Mouse (Mus musculus) T-helper 17 cell (primary cell): ENCODE results near the gene Gnb2.

Source experiments
- in situ Hi-C, 2 experiments: fragments of 300-600 bp; cut with MboI, MseI; formaldehyde crosslinking; loops; 1 replicate in 1 of 2; 2 replicates in 1 of 2; pipeline ENCODE4 v1.15.1; 2025; ENCODE audit warnings: high pct_unique_total_duplicates in 2 of 2

Gnb2 gene

GRCm38 (mm10) chr5:137522711-137523110 is 10.6 kb downstream of the Gnb2 start:
- in situ Hi-C loops: loop anchor here in 1 of 2 experiments (10.0 kb wide), 1 partner anchor 242 kb away; no protein-coding TSS in a partner anchor

GRCm38 (mm10) chr5:137521861-137522260 is 11.4 kb downstream of the Gnb2 start:
- in situ Hi-C loops: loop anchor here in 1 of 2 experiments (10.0 kb wide), 1 partner anchor 243 kb away; no protein-coding TSS in a partner anchor

- in situ Hi-C loops: loop anchor here in 1 of 2 experiments (10.0 kb wide), 1 partner anchor 245 kb away; no protein-coding TSS in a partner anchor
Observed at GRCm38 (mm10) chr5:137519691-137520550, 13.4 kb downstream of the Gnb2 start.

- in situ Hi-C loops: no loop called here
Observed at GRCm38 (mm10) chr5:137518436-137518835, 14.9 kb downstream of the Gnb2 start, which contains the start of gene Gigyf1. TSS of gene Gigyf1 (plus strand) at chr5:137518548.

GRCm38 (mm10) chr5:137514811-137515210 is 18.5 kb downstream of the Gnb2 start:
- in situ Hi-C loops: no loop called here

- in situ Hi-C loops: no loop called here
Observed at GRCm38 (mm10) chr5:137513951-137514721, 19.2 kb downstream of the Gnb2 start.

- in situ Hi-C loops: no loop called here
Observed at GRCm38 (mm10) chr5:137512847-137513794, 20.2 kb downstream of the Gnb2 start.

- in situ Hi-C loops: no loop called here
Observed at GRCm38 (mm10) chr5:137511706-137512105, 21.6 kb downstream of the Gnb2 start.

GRCm38 (mm10) chr5:137510573-137511390 is 22.5 kb downstream of the Gnb2 start:
- in situ Hi-C loops: no loop called here

GRCm38 (mm10) chr5:137510014-137510501 is 23.3 kb downstream of the Gnb2 start:
- in situ Hi-C loops: no loop called here

- in situ Hi-C loops: loop anchor here in 1 of 2 experiments (10.0 kb wide), 1 partner anchor 1569 kb away; the partner anchor contains the start of gene Ywhag
Observed at GRCm38 (mm10) chr5:137504041-137504440, 29.3 kb downstream of the Gnb2 start.

GRCm38 (mm10) chr5:137502667-137503110 is 30.6 kb downstream of the Gnb2 start:
- in situ Hi-C loops: loop anchor here in 1 of 2 experiments (10.0 kb wide), 1 partner anchor 1568 kb away; the partner anchor contains the start of gene Ywhag

GRCm38 (mm10) chr5:137501709-137502666 is 31.3 kb downstream of the Gnb2 start, which contains the start of gene Pop7:
TSS of gene Pop7 (minus strand) at chr5:137502518.
- in situ Hi-C loops: loop anchor here in 1 of 2 experiments (10.0 kb wide), 1 partner anchor 1567 kb away; the partner anchor contains the start of gene Ywhag

GRCm38 (mm10) chr5:137500186-137500585 is 33.1 kb downstream of the Gnb2 start:
- in situ Hi-C loops: loop anchor here in 1 of 2 experiments (10.0 kb wide), 1 partner anchor 1565 kb away; the partner anchor contains the start of gene Ywhag

- in situ Hi-C loops: no loop called here
Observed at GRCm38 (mm10) chr5:137493831-137494230, 39.5 kb downstream of the Gnb2 start.

GRCm38 (mm10) chr5:137491559-137491958 is 41.8 kb downstream of the Gnb2 start:
- in situ Hi-C loops: no loop called here

GRCm38 (mm10) chr5:137487616-137488015 is 45.7 kb downstream of the Gnb2 start:
- in situ Hi-C loops: no loop called here

GRCm38 (mm10) chr5:137485851-137486155 is 47.5 kb downstream of the Gnb2 start:
- in situ Hi-C loops: no loop called here
